Mouse (Mus musculus): ENCODE measurements around the gene Kif6.

Kif6 gene

DNA sequence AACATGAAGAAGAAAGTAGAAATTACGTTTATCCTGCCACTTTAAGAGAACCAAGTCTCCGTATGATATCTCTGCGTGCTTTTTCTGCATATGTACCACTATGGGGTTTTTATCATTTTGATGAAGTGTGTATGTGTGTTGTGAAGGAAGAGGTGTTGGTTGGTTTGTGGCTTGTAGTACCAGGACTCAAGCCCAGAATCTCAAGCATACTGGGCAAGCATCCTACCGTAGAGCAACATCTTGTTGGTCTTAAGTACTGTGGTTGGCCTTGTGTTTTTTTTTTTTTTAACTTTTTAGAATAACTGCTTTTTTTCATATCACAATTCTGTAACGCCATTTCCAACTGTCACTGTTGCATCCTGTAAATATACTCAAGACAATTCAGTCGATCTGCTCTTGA is 277.5 kb downstream of the Kif6 start:
- no peak for DNase-seq (ENCODE audit: extremely low read depth, low read depth)

DNA sequence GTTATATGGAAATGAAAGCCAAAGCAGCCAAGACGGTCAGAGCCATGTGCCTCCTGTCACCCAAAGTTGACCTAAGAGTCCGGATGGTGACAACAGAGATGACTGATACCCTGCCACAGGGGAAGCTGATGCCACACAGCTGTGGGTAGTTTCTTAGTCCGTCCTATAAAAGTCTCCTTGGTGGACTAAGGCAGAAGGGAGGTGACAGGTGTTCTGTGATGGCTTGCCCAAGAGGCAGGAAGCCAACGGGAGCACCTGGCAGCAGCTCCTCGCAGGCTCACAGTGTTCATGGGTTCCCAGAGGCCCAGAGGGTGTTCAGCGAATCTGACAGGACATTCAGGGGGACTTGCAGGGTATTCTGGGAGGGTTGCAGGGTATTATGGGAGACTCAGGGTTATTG is 279.5 kb downstream of the Kif6 start:
- no peak for DNase-seq (ENCODE audit: extremely low read depth, low read depth)

DNA sequence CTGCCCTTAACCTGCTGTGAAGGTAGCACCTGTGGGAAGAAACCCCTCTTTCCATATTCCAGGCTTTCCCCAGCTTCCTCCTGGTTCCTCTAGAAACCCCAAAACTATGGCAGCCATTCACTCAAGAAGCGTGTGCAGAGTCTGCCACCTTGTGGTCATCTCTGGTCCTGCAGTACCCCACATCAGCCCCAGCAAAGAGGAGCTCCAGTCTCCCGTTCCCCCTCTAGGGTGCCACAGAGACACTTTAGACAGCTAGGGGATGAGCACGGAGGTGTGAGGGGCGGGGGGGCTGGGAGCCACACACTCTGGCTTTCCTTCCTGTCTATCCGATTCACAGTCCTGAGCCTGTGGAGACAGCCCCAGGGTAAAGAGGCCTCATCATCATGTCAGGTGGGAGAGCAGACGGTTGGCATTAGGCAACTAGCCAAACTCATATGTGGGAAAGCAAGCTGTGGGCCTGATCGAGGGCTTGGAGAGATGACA is 284.0 kb downstream of the Kif6 start:
- DNase-seq (ENCODE audit: extremely low read depth, low read depth), result peak; percentile 24

DNA sequence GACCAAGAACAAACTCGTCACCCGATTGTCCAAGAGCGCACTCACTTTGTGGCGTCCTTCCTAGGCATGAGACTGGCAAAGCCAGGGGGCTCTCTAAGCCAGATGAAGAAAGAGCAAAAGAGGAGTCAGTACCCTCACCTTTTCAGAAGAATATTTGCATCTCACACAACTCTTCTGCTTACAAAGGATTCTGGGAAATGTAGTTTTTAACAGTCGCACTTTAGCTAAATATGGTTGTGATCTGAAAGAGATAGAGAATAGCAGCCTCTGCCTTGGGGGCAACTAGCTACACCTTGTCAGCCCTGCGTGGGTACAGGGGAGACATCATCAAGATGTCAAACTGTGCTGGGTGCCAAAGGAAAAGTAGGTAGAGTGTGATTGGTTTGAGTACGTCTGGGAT is 287.7 kb downstream of the Kif6 start:
- no peak for DNase-seq (ENCODE audit: extremely low read depth, low read depth)

DNA sequence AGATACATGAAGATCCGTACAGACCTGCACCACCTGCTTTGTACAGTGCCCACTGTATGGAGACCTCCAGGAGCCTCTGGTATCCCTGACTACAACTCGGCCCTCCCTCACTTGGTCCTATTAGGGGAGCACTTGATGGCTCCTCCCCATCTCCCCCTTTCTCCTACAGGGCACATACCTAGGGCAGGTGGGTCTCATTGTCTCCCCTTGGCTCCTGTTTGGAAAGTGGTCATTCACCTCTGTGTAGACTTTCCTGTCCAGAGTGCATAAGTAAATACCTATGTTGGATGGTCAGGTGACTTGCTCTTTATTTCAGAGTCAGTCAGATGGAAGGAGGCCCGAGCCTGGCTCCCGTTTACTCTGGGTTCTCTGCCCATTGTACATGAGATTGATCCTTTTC is 308.5 kb downstream of the Kif6 start:
- no peak for DNase-seq (ENCODE audit: extremely low read depth, low read depth)

DNA sequence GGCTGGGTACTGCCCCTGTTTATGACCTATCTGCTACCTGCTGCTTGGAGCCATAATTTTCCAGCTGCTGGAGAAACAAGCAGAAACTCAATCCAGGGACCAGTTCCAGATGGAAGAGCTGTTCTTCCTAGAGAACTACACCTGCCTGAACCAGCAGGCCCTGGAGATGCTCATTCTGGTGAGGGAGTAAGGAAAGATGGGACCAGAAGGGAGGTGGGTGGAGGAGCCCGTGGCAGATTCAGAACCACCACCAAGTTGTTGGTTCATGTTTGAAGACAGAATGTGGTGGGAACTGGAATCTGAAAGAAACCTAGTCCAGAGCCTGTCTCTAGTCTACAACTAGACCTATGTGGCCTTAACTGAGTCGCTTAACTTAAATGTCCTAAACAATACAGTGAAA is 312.7 kb downstream of the Kif6 start:
- DNase-seq (ENCODE audit: extremely low read depth, low read depth), result no peak

DNA sequence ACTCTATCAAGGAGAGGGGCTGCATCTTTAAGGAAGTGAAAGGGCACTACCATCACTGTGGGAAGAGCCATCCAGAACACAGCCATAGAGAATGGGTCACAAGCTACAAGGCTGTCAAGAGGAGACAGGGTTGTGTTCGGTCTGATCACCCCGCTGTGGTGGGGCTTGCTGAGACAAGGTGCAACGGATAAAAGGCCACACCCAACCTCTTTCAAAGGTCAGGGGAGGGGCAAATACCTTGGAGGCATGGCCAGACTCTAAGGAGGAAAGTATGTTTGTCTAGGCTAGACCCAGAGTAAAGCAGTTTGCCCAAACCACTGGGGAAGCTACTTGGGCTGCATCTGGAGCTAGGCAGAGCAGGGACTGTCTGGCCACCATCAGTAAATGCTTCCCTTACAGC is 318.9 kb downstream of the Kif6 start:
- DNase-seq (ENCODE audit: extremely low read depth, low read depth), result no peak

DNA sequence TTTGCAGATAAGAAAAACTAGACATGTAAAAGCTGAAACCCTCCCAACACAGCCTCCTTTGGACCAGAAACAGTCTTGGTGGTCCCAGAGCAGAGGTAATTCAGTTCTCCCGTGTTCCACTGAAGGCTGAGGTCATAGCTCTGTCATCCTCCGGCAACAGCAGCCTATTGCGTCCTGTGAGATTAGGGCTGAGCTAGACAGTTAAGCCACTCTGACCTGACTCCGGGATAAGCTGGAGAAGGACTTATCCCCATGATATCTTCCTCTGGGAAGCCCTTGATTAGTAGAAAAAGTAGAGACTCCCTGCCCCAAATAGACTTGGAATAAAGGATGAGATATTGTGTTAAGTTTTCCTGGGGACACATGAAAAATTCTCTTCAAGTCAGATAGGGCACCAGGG is 319.6 kb downstream of the Kif6 start:
- DNase-seq (ENCODE audit: extremely low read depth, low read depth), result no peak

DNA sequence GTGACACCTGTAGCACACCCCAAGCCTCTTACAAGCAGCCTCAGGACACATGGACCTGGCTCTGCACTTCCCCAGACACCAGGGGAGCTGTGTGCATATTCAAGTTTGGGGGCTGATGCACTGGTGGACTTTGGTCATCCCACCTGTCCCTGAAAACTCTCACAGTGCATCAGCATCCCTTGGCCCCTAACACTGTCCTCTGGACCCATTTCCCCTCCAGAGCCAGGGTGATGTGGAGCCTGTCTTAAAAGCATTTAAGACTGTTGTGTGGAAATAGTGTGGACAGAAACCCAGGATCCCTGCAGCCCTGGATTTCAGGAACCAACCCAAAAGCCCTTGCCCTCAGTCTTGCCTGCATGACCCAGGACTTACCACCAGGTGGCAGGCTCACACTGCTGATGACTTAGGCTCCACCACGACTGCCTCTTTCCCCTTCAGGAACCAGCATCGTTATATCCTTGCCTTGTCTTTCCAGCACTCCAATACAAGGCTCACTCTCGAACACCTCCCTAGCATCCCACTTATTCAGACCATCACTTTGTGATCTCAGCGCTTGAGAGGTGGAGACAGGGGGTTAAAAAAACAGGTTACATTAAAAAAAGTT is 320.8 kb downstream of the Kif6 start:
- peak; percentile 37 for DNase-seq (ENCODE audit: extremely low read depth, low read depth)

DNA sequence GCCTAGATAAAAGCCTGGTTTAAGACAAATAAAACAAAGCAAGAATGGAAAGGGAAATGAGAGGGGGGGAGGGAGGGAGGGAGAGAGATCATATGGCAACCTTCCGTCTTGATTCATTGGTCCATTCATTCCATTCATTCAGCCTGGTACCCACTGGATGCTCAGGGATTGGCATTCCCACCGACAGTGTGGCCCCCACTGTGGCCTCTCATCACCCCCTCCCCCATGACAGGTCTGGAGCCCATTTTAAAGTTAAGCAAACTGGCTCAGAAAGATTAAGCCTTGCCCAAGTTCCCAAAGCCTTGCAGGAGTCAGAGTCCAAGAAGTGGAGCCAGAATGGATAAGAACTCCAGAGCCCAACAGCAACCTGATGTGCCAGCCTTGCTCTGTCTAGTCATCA is 321.3 kb downstream of the Kif6 start:
- no peak for DNase-seq (ENCODE audit: extremely low read depth, low read depth)

DNA sequence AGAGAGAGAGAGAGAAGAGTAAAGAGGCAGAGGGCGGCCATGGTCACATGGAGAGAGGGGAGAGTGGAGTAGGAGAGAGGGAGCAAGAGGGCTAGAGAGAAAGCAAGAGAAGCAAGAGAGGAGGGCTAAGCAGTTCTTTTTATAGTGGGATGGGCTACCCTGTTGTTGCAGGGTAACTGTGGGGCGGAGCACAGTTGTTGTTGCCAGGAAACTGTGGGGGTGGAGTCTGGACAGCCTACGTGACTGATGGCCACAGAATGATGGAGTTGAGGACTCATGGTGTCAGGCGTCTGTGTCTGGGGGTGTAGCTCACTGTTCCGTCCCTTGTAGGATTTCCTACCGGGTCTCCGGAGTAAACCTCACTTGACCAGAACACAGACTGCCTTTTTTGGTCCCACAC is 324.2 kb downstream of the Kif6 start:
- DNase-seq (ENCODE audit: extremely low read depth, low read depth), result no peak

DNA sequence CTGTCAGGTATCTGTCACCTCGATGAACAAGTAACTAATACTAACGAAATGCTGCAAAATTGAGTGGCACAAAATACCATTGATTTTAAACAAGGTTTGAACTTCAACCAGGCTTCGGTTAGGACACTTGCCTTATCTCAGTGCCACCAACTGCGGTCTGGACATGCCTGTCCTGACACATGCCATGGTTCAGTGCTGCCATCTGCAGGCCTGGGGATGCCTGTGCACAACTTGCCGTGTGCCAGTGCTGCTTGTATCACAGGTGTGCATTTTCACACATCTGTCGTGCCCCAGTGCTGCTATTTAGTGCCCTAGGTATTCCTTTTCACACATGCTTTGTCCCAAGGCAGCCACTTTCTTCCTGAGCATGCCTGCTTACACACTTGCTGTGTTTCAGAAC is 327.7 kb downstream of the Kif6 start:
- DNase-seq (ENCODE audit: extremely low read depth, low read depth), result no peak

DNA sequence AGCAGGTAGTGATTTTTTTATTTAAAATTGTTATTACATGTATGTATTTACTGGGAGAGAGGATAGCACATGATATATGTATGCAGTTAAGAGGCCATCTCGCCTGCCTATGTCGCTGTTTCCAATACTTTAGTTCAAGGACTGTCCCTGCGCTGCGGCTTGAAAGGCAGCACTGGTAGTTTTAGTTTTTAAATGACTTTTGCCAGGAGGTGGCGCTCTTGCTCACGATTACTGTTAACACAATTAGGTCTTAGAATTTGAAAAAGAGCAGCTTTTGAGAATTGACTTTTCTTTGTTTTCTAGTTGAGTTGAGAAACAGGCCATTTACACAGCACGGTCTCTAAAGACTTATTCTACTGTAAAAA is 336.5 kb downstream of the Kif6 start:
- peak; percentile 78 for DNase-seq (ENCODE audit: extremely low read depth, low read depth)

DNA sequence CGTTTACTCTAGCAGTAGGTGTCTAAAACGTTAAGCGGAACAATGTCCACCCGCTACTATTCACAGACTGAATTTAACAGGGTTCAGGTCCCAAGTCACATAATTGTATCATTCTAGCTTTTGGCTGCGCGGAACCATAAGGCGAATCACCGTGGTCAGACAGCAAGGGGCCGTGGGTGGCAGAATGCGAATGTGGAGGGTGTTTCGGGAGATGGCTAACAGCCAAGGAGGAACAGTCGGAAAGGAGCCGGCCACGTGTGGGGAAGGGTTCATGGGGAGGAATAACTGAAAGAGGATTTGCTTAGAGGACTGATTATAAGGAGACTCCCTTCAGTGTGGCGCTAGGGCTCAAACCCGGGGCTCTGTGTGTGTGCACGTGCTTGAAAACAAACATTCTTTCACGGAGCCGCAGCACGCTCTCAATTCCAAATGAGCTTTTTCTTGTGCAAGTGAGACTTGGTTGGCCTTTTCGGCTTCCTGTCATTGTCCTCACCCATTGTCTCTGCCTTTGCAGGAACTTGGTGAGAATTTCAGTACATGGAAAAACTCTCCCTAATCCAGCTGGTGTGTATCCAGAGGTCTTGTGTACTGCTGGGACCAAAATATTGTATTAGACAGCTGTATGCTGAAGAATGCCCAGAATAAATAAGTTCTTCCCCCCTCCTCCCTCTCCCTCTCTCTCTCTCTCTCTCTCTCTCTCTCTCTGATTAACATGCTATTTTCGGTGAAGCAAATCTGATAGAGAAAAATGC is 337.1 kb downstream of the Kif6 start:
- no peak for DNase-seq (ENCODE audit: extremely low read depth, low read depth)

DNA sequence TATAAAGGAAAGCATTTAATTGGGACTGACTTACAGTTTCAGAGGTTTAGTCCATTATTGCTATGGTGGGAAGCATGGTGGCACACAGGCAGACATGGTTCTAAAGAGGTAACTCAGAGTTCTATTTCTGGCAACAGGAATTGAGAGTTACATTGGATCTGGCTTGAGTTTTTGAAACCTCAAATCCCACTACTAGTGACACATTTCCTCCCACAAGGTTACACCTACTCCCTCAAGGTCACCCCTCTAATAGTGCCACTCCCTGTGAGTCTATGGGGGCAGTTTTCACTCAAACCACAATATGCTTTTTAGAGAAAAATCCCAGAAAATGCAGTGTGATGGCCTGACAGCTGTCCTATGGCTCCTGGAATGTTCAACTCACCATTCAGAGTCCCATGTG is 344.1 kb downstream of the Kif6 start:
- no peak for DNase-seq (ENCODE audit: extremely low read depth, low read depth)
